Mouse (Mus musculus) left cerebral cortex, postnatal 10 days (tissue): ENCODE measurements around the gene Gm49776. TPM values are rescaled to one million over a fixed set of nuclear protein-coding genes. Genes with fewer than 3 reads are reported as not detected.
"Not testable (repeated sequence)": the region's sequence is repeated elsewhere in the genome, so short reads cannot be mapped to it uniquely, and the experiment has no call there.

ENCODE experiments used
- DNase-seq, 2 experiments: peaks; one replicate each; pipeline ENCODE4 v3.0.0; 2021 to 2022; ENCODE audit warnings: low spot score in 2 of 2, mixed read lengths in 1 of 2; ENCODE audit errors: extremely low spot score in 1 of 2
- intact Hi-C: fragments of 180-260 bp; cut with DNase I; formaldehyde crosslinking; loops from one replicate; pipeline ENCODE4 v1.15.1; 2025
- microRNA-seq: library from miRNA; unstranded; fragments of <30 nt; microRNA quantifications from one replicate; pipeline ENCODE4 v1.2.0, GENCODE M21; 2022
- total RNA-seq, 2 experiments: library from RNA; stranded (reverse); gene quantifications; 2 replicates each; pipeline ENCODE4 v1.2.3; 2021

Gm49776 gene
- total RNA-seq, 2 experiments from 2014 or later, result not detected

DNA sequence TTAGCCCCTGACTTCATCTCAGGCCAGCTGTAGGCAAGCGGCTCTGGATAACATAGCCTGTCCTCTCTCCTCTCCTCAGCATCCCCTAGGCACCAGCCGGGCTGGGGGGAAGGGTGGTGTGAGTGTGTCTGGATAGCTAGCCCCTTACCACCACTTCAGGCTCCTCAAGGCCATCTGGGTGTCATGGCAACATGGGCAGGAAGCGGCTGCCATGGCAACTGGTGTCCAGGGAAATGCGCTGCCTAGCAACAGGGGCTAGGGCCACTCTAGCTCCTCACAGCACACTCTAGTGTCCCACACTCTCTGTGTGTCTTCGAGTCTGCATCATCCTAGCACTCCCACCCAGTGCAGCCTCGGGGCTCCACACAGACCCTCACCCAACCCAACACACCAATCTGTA, 44.4 kb downstream of the Gm49776 start:
- peak; percentile 86 to 89 for DNase-seq
- intact Hi-C loops, result loop anchor here (2.0 to 10.0 kb wide), 2 partner anchors 95 to 289 kb away; partner anchors contain the start of gene Slc25a1

GRCm38 (mm10) chr16:18211417-18212171, 46.5 kb downstream of the Gm49776 start:
- intact Hi-C loops, result loop anchor here (1.0 to 10.0 kb wide), 4 partner anchors 93 to 287 kb away; partner anchors contain the start of genes Dgcr6 and Slc25a1
- peak; percentile 91 to 94 for DNase-seq

- intact Hi-C loops, result loop anchor here (1.0 to 10.0 kb wide), 3 partner anchors 103 to 286 kb away; partner anchors contain the start of genes Dgcr6 and Slc25a1
- peak; percentile 65 to 76 for DNase-seq
Observed at GRCm38 (mm10) chr16:18210701-18211416, 47.3 kb downstream of the Gm49776 start.

GRCm38 (mm10) chr16:18203430-18204091, 54.6 kb downstream of the Gm49776 start:
- DNase-seq, result no peak
- intact Hi-C loops, result no loop called here

GRCm38 (mm10) chr16:18202061-18202460, 56.1 kb downstream of the Gm49776 start:
- DNase-seq, result no peak
- intact Hi-C loops, result no loop called here

DNA sequence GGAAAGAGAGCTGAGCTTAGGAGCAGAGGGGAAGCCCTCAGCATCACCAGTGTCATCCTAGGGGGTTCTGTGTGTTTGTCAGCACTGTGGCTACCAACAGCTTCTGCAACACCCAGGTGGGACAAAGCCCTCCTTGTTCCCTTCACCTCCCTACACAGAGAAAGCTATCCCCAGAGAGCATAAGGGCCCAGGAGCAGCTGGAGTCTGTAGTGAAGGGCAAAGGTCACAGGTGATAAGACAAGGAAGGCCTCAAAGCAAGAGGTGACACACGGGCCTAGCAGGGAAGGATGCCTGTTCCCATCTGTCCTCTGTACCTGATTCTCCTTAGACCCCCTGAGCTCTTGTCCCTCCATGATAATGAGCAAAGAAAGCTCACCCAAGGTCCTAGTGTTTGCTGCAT, 56.5 kb downstream of the Gm49776 start:
- intact Hi-C loops, result no loop called here
- no peak for DNase-seq

- intact Hi-C loops, result no loop called here
Observed at GRCm38 (mm10) chr16:18200062-18200461, 58.1 kb downstream of the Gm49776 start.

GRCm38 (mm10) chr16:18198365-18199098, 59.6 kb downstream of the Gm49776 start:
- intact Hi-C loops, result no loop called here
- no peak for DNase-seq

More at GRCm38 (mm10) chr16:18200062-18200461, 58.1 kb downstream of the Gm49776 start:
- DNase-seq, result no peak

GRCm38 (mm10) chr16:18197881-18198280, 60.2 kb downstream of the Gm49776 start:
- no peak for DNase-seq

DNA sequence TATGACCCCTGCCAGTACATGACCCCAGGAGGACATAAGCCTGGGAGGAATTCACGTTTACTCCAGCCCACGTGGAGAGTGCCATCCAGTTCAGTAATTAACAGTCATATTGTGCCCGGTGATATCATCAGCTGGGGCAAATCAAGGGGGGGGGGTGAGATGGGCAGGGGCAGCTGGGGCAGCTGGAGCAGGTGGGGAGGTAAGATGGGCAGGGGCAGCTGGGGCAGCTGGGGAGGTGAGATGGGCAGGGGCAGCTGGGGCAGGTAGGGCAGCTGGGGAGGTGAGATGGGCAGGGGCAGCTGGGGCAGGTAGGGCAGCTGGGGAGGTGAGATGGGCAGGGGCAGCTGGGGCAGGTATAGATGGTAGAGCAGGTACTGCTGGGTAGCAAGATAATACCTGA, 62.6 kb downstream of the Gm49776 start:
- intact Hi-C loops, DNase-seq: not testable (repeated sequence)

More at GRCm38 (mm10) chr16:18197881-18198280, 60.2 kb downstream of the Gm49776 start:
- intact Hi-C loops, result no loop called here

Small RNA genes within 50 kb of the gene (microRNA-seq; reads per million reads assigned to microRNA genes)
- gene Gm24572 (1.1 reads per million), gene Mir1306 (412 reads per million, percentile 69 among the genes with 10 or more reads in this experiment)

Other genes with a start within 250 kb of the Gm49776 start
- 100 to 1,000 TPM; 111 to 120 TPM for gene Dgcr6, start 205.5 kb downstream of the Gm49776 start, total RNA-seq
- 10 to 100 TPM; 13.5 to 19.5 TPM for gene Prodh, start 168.1 kb downstream of the Gm49776 start, total RNA-seq
- gene Rtn4r, start 130.7 kb downstream of the Gm49776 start, total RNA-seq, result 10 to 100 TPM; 73.2 to 82.6 TPM
- gene Ccdc188, start 40.4 kb downstream of the Gm49776 start, total RNA-seq, result not detected
- gene Zdhhc8, start 23.2 kb downstream of the Gm49776 start, total RNA-seq, result 100 to 1,000 TPM; 104 TPM
- 10 to 100 TPM; 46.7 to 53.2 TPM for gene Trmt2a, start 9.6 kb downstream of the Gm49776 start, total RNA-seq
- gene Ranbp1, start 9.6 kb downstream of the Gm49776 start, total RNA-seq, result 100 to 1,000 TPM; 116 to 122 TPM
- gene Dgcr8, start 30.9 kb upstream of the Gm49776 start, total RNA-seq, result 10 to 100 TPM; 41.8 to 44.2 TPM
- 100 to 1,000 TPM; 105 to 125 TPM for gene Tango2, start 89.8 kb upstream of the Gm49776 start, total RNA-seq
- 10 to 100 TPM; 43.0 to 46.4 TPM for gene Arvcf, start 89.9 kb upstream of the Gm49776 start, total RNA-seq
- 10 to 100 TPM; 24.1 to 27.4 TPM for gene Txnrd2, start 168.1 kb upstream of the Gm49776 start, total RNA-seq
- gene Comt, start 168.5 kb upstream of the Gm49776 start, total RNA-seq, result 10 to 100 TPM; 65.2 to 66.3 TPM
- gene Gnb1l, start 240.4 kb upstream of the Gm49776 start, total RNA-seq, result 1 to 10 TPM; 7.6 to 8.4 TPM
- 1 to 10 TPM; 6.2 to 8.7 TPM for gene Rtl10, start 240.6 kb upstream of the Gm49776 start, total RNA-seq